Mouse (Mus musculus): ENCODE measurements around the gene Rufy3.

The Rufy3 gene

GRCm38 (mm10) chr5:88574829-88575228 lies 10.0 kb downstream of the Rufy3 start:
- DNase-seq (ENCODE audit: extremely low read depth, low read depth, low spot score) = no peak

- DNase-seq (ENCODE audit: extremely low read depth, low read depth, low spot score) = peak; percentile 75
These were observed 10.9 kb downstream of the Rufy3 start for GRCm38 (mm10) chr5:88575506-88576338.

- DNase-seq (ENCODE audit: extremely low read depth, low read depth, low spot score) = peak; percentile 80
These were observed 15.8 kb downstream of the Rufy3 start for GRCm38 (mm10) chr5:88580681-88581080.

- DNase-seq (ENCODE audit: extremely low read depth, low read depth, low spot score) = no peak
These were observed 16.5 kb downstream of the Rufy3 start for GRCm38 (mm10) chr5:88581343-88581742.

GRCm38 (mm10) chr5:88583271-88584031 lies 18.6 kb downstream of the Rufy3 start:
- no peak for DNase-seq (ENCODE audit: extremely low read depth, low read depth, low spot score)

- no peak for DNase-seq (ENCODE audit: extremely low read depth, low read depth, low spot score)
These were observed 19.2 kb downstream of the Rufy3 start for GRCm38 (mm10) chr5:88584061-88584460.

GRCm38 (mm10) chr5:88586407-88587174 lies 21.8 kb downstream of the Rufy3 start:
- DNase-seq (ENCODE audit: extremely low read depth, low read depth, low spot score) = no peak

GRCm38 (mm10) chr5:88587211-88587934 lies 22.5 kb downstream of the Rufy3 start:
- DNase-seq (ENCODE audit: extremely low read depth, low read depth, low spot score) = no peak

GRCm38 (mm10) chr5:88588481-88588880 lies 23.6 kb downstream of the Rufy3 start:
- DNase-seq (ENCODE audit: extremely low read depth, low read depth, low spot score) = no peak

- peak; percentile 37 for DNase-seq (ENCODE audit: extremely low read depth, low read depth, low spot score)
These were observed 28.8 kb downstream of the Rufy3 start for GRCm38 (mm10) chr5:88593421-88594172.

- DNase-seq (ENCODE audit: extremely low read depth, low read depth, low spot score) = no peak
These were observed 29.3 kb downstream of the Rufy3 start for GRCm38 (mm10) chr5:88594173-88594569.

- no peak for DNase-seq (ENCODE audit: extremely low read depth, low read depth, low spot score)
These were observed 31.0 kb downstream of the Rufy3 start for GRCm38 (mm10) chr5:88595537-88596455.

GRCm38 (mm10) chr5:88598961-88599360 lies 34.1 kb downstream of the Rufy3 start:
- DNase-seq (ENCODE audit: extremely low read depth, low read depth, low spot score) = no peak

- no peak for DNase-seq (ENCODE audit: extremely low read depth, low read depth, low spot score)
These were observed 37.2 kb downstream of the Rufy3 start for GRCm38 (mm10) chr5:88602030-88602429.

GRCm38 (mm10) chr5:88602713-88603112 lies 37.9 kb downstream of the Rufy3 start:
- no peak for DNase-seq (ENCODE audit: extremely low read depth, low read depth, low spot score)

GRCm38 (mm10) chr5:88604046-88604445 lies 39.2 kb downstream of the Rufy3 start:
- DNase-seq (ENCODE audit: extremely low read depth, low read depth, low spot score) = no peak

- DNase-seq (ENCODE audit: extremely low read depth, low read depth, low spot score) = no peak
These were observed 40.0 kb downstream of the Rufy3 start for GRCm38 (mm10) chr5:88604641-88605358.

- DNase-seq (ENCODE audit: extremely low read depth, low read depth, low spot score) = no peak
These were observed 49.3 kb downstream of the Rufy3 start for GRCm38 (mm10) chr5:88614129-88614528.
